Mouse (Mus musculus): ENCODE results near the gene Nf1. TPM values are rescaled to one million over a fixed set of nuclear protein-coding genes. Genes with fewer than 3 reads are reported as not detected.

Gene Nf1
- polyA plus RNA-seq, 1 experiment from 2014 or later: 10.4 TPM

DNA sequence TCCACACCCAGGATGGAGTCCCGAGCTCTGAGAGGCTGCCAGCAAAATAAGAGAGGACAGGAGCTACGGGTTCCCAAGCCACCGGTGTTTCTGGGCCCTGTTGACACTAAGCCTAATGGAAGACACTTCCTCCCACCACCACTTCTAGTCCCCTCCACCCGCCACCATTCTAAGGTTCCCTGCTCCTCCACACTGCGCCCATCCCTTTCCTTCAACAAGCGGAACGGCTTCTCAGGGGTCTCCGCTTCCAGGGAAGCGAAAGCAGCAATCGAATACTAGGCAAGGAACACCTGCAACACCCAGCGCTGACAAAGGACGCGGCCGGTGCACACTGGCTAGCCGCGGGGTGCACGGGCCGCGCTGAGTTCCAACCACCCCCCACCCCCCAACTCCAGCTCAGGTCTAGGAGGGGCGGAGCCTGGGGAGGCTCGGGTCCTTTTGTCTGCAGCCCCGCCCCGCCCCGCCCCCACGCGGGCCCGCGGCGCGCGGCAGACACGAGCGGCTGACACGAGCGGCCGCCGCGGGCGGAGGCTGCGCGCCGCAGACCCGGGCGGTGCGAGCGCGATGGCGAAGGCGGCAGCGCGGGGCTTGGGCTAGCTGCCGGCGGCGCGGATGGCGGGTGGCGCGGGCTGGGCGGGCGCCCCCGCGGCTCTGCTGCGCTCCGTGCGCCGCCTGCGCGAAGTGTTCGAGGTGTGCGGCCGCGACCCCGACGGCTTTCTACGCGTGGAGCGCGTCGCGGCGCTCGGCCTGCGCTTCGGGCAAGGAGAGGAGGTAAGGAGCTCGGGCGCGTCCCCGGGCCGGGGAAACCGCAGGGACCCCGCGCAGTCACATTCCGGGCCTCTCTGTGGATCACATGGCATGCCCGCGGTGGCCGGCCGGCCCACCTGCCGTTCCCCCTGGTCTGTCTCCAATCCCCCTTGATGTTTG lies 251.4 kb downstream of the Nf1 start, which contains the start of gene Rab11fip4:
TSS of gene Rab11fip4 (plus strand) at position 549 of the 927 bp plus-strand sequence.
- Histone ChIP-seq H3K9me3 (ENCODE audit: control insufficient read depth, low read length) (no peaks in the 10 kb centered on the region), H3K36me3 (ENCODE audit: control insufficient read depth, insufficient read depth, low read length) (no peaks in the 10 kb centered on the region), H3K4me3 (ENCODE audit: low read depth, low read length) (peak within 1 kb of the TSS; percentile 72), H3K4me2 (ENCODE audit: low read depth, low read length, severe bottlenecking) (peak within 1 kb of the TSS; percentile 82), H3K4me1 (replicated peaks; ENCODE audit: control insufficient read depth, insufficient read depth, low read length) (peaks cover 5% of the 10 kb centered on the region; the same call in 1 of the 2 replicates), H3K27ac (ENCODE audit: low read depth, low read length) (0 out of 2 replicates have a peak within 1 kb of the TSS, but pooled peaks have one; percentile 5), H3K9ac (ENCODE audit: low read length) (peak within 1 kb of the TSS; percentile 81), H3K27me3 (ENCODE audit: control insufficient read depth, insufficient read depth, low read length) (peaks cover 11% of the 10 kb centered on the region)
- ATAC-seq (replicated peaks; ENCODE audit: low FRiP score) (peak; percentile 64), DNase-seq (ENCODE audit: low spot score) (peak; percentile 76)
- 2% methylated on average over 53 of the region's 98 CpGs for WGBS

DNA sequence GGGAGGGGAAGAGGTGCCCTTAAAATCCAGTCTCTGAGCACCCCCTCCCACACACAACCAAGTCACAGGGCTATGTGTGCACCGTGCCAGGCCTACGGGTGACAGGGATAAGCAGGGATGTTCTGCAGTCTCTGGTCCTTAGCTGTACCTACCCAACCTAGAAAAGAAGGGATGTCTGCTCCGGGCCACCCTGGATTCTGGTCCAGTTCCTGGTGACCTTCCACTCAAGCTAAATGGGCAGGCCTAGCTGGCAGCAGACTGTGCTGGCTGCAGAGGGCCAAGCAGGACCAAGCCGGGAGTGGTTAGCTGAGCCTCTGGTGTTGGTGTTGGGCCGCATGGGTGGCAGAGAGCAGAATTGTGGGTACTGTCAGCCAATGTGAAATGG lies 252.1 kb downstream of the Nf1 start:
- DNase-seq (ENCODE audit: low spot score) (no peak), ATAC-seq (replicated peaks; ENCODE audit: low FRiP score) (peak; percentile 43)
- Histone ChIP-seq H3K9ac (ENCODE audit: low read length) (peak overlapping the region; percentile 81), H3K27ac (ENCODE audit: low read depth, low read length) (no peak overlapping the region), H3K36me3 (ENCODE audit: control insufficient read depth, insufficient read depth, low read length) (no peaks in the 10 kb centered on the region), H3K9me3 (ENCODE audit: control insufficient read depth, low read length) (no peaks in the 10 kb centered on the region), H3K4me2 (ENCODE audit: low read depth, low read length, severe bottlenecking) (peak overlapping the region; percentile 82), H3K27me3 (ENCODE audit: control insufficient read depth, insufficient read depth, low read length) (peaks cover 11% of the 10 kb centered on the region), H3K4me3 (ENCODE audit: low read depth, low read length) (peak overlapping the region; percentile 72), H3K4me1 (replicated peaks; ENCODE audit: control insufficient read depth, insufficient read depth, low read length) (peaks cover 5% of the 10 kb centered on the region; the same call in 1 of the 2 replicates)
- 20% methylated on average over 5 of the region's 5 CpGs for WGBS

DNA sequence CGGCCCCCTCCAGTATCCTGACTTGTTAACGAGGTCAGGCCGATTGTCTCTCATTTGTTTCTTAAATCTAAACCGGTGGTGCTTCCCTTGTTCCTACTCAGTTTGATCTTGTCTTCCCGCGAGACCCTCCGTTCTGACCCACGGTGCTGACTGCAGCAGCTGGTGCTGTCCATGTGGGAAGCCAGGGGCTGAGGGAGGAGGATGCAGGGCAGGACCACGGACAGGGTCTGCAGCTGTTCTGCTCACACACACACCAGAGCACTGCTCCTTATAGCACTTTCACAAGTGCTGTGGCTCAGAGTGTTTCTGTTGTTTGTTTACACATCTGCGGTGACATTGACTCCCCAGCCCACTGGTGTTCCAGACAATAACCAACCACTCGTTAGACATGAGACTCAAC lies 254.0 kb downstream of the Nf1 start:
- no peak overlapping the region for H3K4me3 ChIP-seq (ENCODE audit: low read depth, low read length)
- H3K9ac ChIP-seq (ENCODE audit: low read length): no peak overlapping the region
- no peaks in the 10 kb centered on the region for H3K9me3 ChIP-seq (ENCODE audit: control insufficient read depth, low read length)
- DNase-seq (ENCODE audit: low spot score): no peak
- no peaks in the 10 kb centered on the region for H3K36me3 ChIP-seq (ENCODE audit: control insufficient read depth, insufficient read depth, low read length)
- peaks cover 5% of the 10 kb centered on the region; the same call in 1 of the 2 replicates for H3K4me1 ChIP-seq (replicated peaks; ENCODE audit: control insufficient read depth, insufficient read depth, low read length)
- ATAC-seq (replicated peaks; ENCODE audit: low FRiP score): no peak
- H3K4me2 ChIP-seq (ENCODE audit: low read depth, low read length, severe bottlenecking): no peak overlapping the region
- H3K27me3 ChIP-seq (ENCODE audit: control insufficient read depth, insufficient read depth, low read length): peaks cover 11% of the 10 kb centered on the region
- H3K27ac ChIP-seq (ENCODE audit: low read depth, low read length): no peak overlapping the region
- WGBS: 38% methylated on average over 11 of the region's 11 CpGs

DNA sequence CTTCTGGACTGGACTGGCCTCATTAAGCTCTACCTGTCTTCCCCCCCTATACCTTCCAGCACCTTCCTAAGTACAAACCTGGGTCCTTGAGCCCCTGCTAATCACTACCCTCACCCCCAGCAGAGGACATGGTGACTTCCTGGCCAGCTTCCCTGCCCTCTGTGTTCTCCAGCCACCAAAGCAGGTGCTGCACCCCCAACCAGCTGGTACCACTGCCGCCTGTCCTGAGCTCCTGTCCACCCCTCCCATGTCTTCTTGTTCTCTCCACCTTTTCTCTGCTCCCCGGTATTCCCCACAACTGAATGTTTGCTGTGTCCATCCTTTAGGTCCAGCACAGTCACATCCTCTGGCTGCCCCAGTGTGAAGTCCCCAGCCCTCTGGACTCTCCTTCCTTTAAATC lies 271.0 kb downstream of the Nf1 start:
- H3K9me3 ChIP-seq (ENCODE audit: control insufficient read depth, low read length): no peaks in the 10 kb centered on the region
- H3K9ac ChIP-seq (ENCODE audit: low read length): no peak overlapping the region
- no peaks in the 10 kb centered on the region for H3K36me3 ChIP-seq (ENCODE audit: control insufficient read depth, insufficient read depth, low read length)
- peaks cover 38% of the 10 kb centered on the region for H3K4me1 ChIP-seq (replicated peaks; ENCODE audit: control insufficient read depth, insufficient read depth, low read length)
- H3K4me2 ChIP-seq (ENCODE audit: low read depth, low read length, severe bottlenecking): no peak overlapping the region
- H3K27me3 ChIP-seq (ENCODE audit: control insufficient read depth, insufficient read depth, low read length): no peaks in the 10 kb centered on the region; the same call in 1 of the 2 replicates
- H3K4me3 ChIP-seq (ENCODE audit: low read depth, low read length): no peak overlapping the region
- DNase-seq (ENCODE audit: low spot score): no peak
- ATAC-seq (replicated peaks; ENCODE audit: low FRiP score): no peak
- WGBS: 46% methylated on average over 2 of the region's 2 CpGs
- H3K27ac ChIP-seq (ENCODE audit: low read depth, low read length): no peak overlapping the region

DNA sequence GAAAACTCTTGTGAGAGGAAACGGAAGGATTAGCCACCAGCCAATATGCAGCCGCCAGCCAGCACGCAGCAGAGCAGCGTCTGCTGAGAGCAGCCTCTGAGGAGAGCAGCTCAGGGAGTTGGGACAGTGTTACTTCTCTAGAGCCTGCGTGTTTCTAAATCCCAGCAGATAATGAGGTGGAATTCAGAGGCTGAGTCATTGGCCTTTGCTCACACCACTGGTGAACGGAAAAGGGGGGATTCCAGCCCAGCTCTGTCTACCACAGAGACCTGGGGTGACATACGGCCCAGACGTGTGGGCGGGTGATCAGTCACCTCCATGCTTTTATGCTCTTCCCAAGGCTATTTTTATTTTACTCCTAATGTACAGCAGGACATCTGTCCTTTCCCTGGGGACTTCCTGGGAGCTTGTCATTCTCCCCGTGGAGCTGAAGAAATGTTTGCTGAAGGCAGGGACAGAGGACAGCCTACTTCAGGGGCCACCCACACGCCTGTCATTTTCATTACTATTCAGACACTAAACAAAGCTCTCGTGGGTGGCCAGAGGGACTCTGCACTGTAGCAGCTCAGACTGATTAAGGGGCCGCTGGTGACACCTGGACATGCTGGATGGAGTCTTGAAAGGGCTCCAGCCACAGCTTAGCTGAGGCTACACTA lies 271.6 kb downstream of the Nf1 start:
- 7% methylated on average over 13 of the region's 13 CpGs for WGBS
- H3K4me2 ChIP-seq (ENCODE audit: low read depth, low read length, severe bottlenecking): no peak overlapping the region
- H3K27ac ChIP-seq (ENCODE audit: low read depth, low read length): peak overlapping the region; percentile 26; the same call in 1 of the 2 replicates
- no peaks in the 10 kb centered on the region for H3K36me3 ChIP-seq (ENCODE audit: control insufficient read depth, insufficient read depth, low read length)
- DNase-seq (ENCODE audit: low spot score) (no peak), ATAC-seq (replicated peaks; ENCODE audit: low FRiP score) (no peak)
- H3K9ac ChIP-seq (ENCODE audit: low read length): no peak overlapping the region
- H3K27me3 ChIP-seq (ENCODE audit: control insufficient read depth, insufficient read depth, low read length): no peaks in the 10 kb centered on the region; the same call in 1 of the 2 replicates
- H3K4me3 ChIP-seq (ENCODE audit: low read depth, low read length): no peak overlapping the region
- H3K4me1 ChIP-seq (replicated peaks; ENCODE audit: control insufficient read depth, insufficient read depth, low read length): peaks cover 41% of the 10 kb centered on the region
- H3K9me3 ChIP-seq (ENCODE audit: control insufficient read depth, low read length): no peaks in the 10 kb centered on the region

DNA sequence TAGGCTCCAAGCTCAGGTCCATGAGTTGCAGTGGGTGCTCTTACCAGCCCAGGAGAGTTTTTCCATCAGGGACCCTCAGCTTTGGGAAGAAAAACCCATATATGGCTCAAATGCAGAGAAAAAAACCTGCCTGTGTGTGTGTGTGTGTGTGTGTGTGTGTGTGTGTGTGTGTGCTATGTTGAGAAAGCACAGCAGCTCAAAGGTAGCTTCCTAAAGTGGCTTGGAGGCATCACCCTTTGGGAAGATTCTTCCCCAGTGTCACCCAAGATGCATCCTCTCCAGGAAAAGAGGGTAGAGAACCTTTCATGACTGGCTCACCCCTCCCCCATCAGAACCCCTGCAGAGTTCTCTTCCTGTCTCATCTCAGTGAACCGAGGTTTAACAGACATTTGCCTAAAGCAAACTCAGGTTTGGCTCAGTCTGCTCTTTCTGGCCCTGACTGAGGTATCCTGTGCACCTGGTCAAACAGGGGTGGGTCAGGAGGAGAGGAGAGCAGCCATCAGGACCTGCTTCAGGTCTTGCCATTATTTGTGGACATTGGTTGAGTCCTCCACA lies 272.6 kb downstream of the Nf1 start:
- no peaks in the 10 kb centered on the region; the same call in 1 of the 2 replicates for H3K27me3 ChIP-seq (ENCODE audit: control insufficient read depth, insufficient read depth, low read length)
- DNase-seq (ENCODE audit: low spot score) (no peak), ATAC-seq (replicated peaks; ENCODE audit: low FRiP score) (no peak)
- no peaks in the 10 kb centered on the region for H3K9me3 ChIP-seq (ENCODE audit: control insufficient read depth, low read length)
- H3K4me3 ChIP-seq (ENCODE audit: low read depth, low read length): no peak overlapping the region
- 5% methylated on average over 1 of the region's 1 CpGs for WGBS
- no peak overlapping the region for H3K9ac ChIP-seq (ENCODE audit: low read length)
- H3K4me2 ChIP-seq (ENCODE audit: low read depth, low read length, severe bottlenecking): no peak overlapping the region
- H3K4me1 ChIP-seq (replicated peaks; ENCODE audit: control insufficient read depth, insufficient read depth, low read length): peaks cover 41% of the 10 kb centered on the region
- no peak overlapping the region for H3K27ac ChIP-seq (ENCODE audit: low read depth, low read length)
- no peaks in the 10 kb centered on the region for H3K36me3 ChIP-seq (ENCODE audit: control insufficient read depth, insufficient read depth, low read length)

DNA sequence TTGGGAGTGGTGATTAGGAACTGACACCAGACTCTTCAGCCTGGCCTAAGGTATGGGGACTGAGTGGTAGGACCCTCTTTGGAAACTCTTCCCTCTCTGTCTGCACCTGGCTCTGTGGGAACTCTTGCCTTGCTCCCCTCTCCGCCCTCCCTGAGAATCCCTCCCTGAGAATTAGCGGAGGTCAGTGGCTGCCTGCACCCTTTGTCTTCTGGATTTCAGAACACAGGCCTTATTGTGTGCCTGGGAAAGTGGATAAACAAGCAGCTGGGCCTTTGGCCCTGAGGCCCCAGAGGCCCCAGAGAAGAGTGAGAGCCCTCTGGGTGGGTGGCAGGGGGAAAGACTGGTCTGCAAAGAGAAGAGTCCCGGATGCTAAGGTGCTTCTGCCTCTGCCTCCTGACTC lies 273.6 kb downstream of the Nf1 start:
- ATAC-seq (replicated peaks; ENCODE audit: low FRiP score) (peak; percentile 51; the same call in 1 of the 2 replicates), DNase-seq (ENCODE audit: low spot score) (no peak)
- H3K9me3 ChIP-seq (ENCODE audit: control insufficient read depth, low read length): no peaks in the 10 kb centered on the region
- H3K4me1 ChIP-seq (replicated peaks; ENCODE audit: control insufficient read depth, insufficient read depth, low read length): peaks cover 38% of the 10 kb centered on the region
- H3K4me2 ChIP-seq (ENCODE audit: low read depth, low read length, severe bottlenecking): 0 out of 2 replicates have a peak overlapping the region, but pooled peaks have one; percentile 15
- 9% methylated on average over 3 of the region's 3 CpGs for WGBS
- no peaks in the 10 kb centered on the region; the same call in 1 of the 2 replicates for H3K27me3 ChIP-seq (ENCODE audit: control insufficient read depth, insufficient read depth, low read length)
- H3K36me3 ChIP-seq (ENCODE audit: control insufficient read depth, insufficient read depth, low read length): no peaks in the 10 kb centered on the region
- no peak overlapping the region for H3K4me3 ChIP-seq (ENCODE audit: low read depth, low read length)
- H3K27ac ChIP-seq (ENCODE audit: low read depth, low read length): no peak overlapping the region
- H3K9ac ChIP-seq (ENCODE audit: low read length): no peak overlapping the region

DNA sequence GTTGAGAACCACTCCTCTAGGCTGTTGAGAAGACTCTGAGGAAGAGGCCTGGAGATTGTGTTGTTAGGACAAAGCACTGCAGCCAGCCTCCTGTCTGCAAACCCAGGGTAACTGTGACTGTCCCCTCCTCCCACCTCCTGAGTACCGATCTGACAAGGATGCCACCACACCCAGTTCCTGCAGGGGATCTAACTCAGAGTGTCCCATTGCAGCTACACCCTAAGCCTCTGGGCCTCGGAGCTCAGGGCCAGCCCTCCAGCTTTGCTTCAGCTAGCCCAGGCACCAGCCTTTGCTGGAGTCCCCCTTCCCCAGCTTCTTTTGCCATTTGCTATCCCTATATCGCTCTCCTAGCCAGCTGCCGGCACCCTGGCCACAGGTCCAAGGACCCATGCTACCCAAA lies 274.2 kb downstream of the Nf1 start:
- H3K4me3 ChIP-seq (ENCODE audit: low read depth, low read length): no peak overlapping the region
- H3K9me3 ChIP-seq (ENCODE audit: control insufficient read depth, low read length): no peaks in the 10 kb centered on the region
- 47% methylated on average over 4 of the region's 4 CpGs for whole genome bisulfite sequencing
- H3K4me2 ChIP-seq (ENCODE audit: low read depth, low read length, severe bottlenecking): no peak overlapping the region
- no peaks in the 10 kb centered on the region for H3K36me3 ChIP-seq (ENCODE audit: control insufficient read depth, insufficient read depth, low read length)
- no peak overlapping the region for H3K9ac ChIP-seq (ENCODE audit: low read length)
- no peak for DNase-seq (ENCODE audit: low spot score)
- no peak overlapping the region for H3K27ac ChIP-seq (ENCODE audit: low read depth, low read length)
- H3K27me3 ChIP-seq (ENCODE audit: control insufficient read depth, insufficient read depth, low read length): no peaks in the 10 kb centered on the region; the same call in 1 of the 2 replicates
- ATAC-seq (replicated peaks; ENCODE audit: low FRiP score): no peak
- H3K4me1 ChIP-seq (replicated peaks; ENCODE audit: control insufficient read depth, insufficient read depth, low read length): peaks cover 33% of the 10 kb centered on the region
